Mouse (Mus musculus): Measurements from ENCODE around the gene Gclm.

- TF ChIP-seq CTCF (IDR thresholded peaks at IDR 0.05) (peak; percentile 50), POLR2A (IDR thresholded peaks at IDR 0.05; ENCODE audit: insufficient read depth, low read depth, low read length) (no peak), EP300 (IDR thresholded peaks at IDR 0.05; ENCODE audit: insufficient read depth, low read depth, low read length) (no peak)
Observed at GRCm38 (mm10) chr3:122245878-122246332, 548 bp downstream of the Gclm start.
